In the genomic region with DNA sequence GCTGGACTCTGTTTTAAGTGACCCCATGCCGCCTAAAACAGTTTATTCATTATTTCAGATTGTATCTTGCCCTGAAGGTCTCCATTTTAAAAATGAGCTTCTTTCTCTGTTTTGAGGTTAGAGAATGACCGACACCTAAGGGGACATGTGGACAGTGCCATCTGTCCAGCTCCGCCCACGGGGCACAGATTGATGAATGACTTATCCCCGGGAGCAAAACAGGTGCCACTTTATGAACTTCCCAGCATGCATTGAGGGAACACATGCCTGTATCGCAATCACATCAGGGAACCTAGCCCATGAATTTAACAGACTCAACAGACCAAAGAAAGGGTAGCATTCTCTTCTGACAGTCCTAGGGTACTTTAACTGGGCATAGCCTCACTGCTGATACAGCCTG, we compare ENCODE assay signal across 23 mouse cellular contexts.
DNase-seq lines count a peak whose midpoint lies in the region; TF ChIP-seq lines count a peak whose summit lies in the region.
"Had no signal": no experiment of that assay in that cellular context is flagged by ENCODE, and none has a peak within 500 bp of the region (broad histone marks: within the 10 kb centered on the region; RNA-seq: fewer than 3 reads in every experiment).

No protein-coding gene starts in this region.

- no peak for TF ChIP-seq POLR2A in cerebellum, adult 2 months (IDR thresholded peaks at IDR 0.05; ENCODE audit: borderline replicate concordance, insufficient read depth, low read length)

- H3K27ac ChIP-seq in left cerebral cortex, adult 2 months, result peak overlapping the region; percentile 46; the same call in 1 of the 2 replicates
- peak overlapping the region; percentile 65; the same call in 1 of the 2 replicates for H3K27ac ChIP-seq in cerebellum, adult 2 months (ENCODE audit: insufficient read depth, low read length)
- H3K27ac ChIP-seq in heart, embryonic 10.5 days, result no peak overlapping the region
- H3K27ac ChIP-seq: gastrocnemius, adult 2 months; heart, embryonic 13.5 days; limb, embryonic 12.5 days; liver, embryonic 15.5 days; lung, embryonic 15.5 days; neural tube, embryonic 13.5 days had no signal

- no peaks in the 10 kb centered on the region for H3K36me3 ChIP-seq in heart, embryonic 10.5 days
- H3K36me3 ChIP-seq: G1E; heart, embryonic 13.5 days; limb, embryonic 12.5 days; liver, embryonic 15.5 days; lung, embryonic 15.5 days; neural tube, embryonic 13.5 days had no signal

- no peak for TF ChIP-seq CTCF in left cerebral cortex, adult 2 months (IDR thresholded peaks at IDR 0.05)
- TF ChIP-seq CTCF in cerebellum, adult 2 months (IDR thresholded peaks at IDR 0.05; ENCODE audit: borderline replicate concordance, insufficient read depth, low read depth, low read length), result no peak

- H3K4me3 ChIP-seq in left cerebral cortex, adult 2 months, result no peak overlapping the region
- no peak overlapping the region for H3K4me3 ChIP-seq in cerebellum, adult 2 months (replicated peaks; ENCODE audit: insufficient read depth, low read depth, low read length)
- H3K4me3 ChIP-seq in heart, embryonic 10.5 days, result no peak overlapping the region
- H3K4me3 ChIP-seq: erythroblast, embryonic 14.5 days; gastrocnemius, adult 2 months; heart, embryonic 13.5 days; limb, embryonic 12.5 days; liver, embryonic 15.5 days; lung, embryonic 15.5 days; neural tube, embryonic 13.5 days had no signal

- peak; percentile 28 for DNase-seq in cerebellum, adult 11 months
- DNase-seq in cerebellum, postnatal 4 days (ENCODE audit: low spot score in 2 of 2), result no peak
- DNase-seq in left cerebral cortex, adult 2 months (ENCODE audit: extremely low spot score in 1 of 2, low spot score in 2 of 2), result no peak
- no peak for DNase-seq in left cerebral cortex, adult 18-20 months (ENCODE audit: low spot score in 2 of 2)
- peak; percentile 41 to 67 for DNase-seq in cerebellum, adult 2 months
- peak; percentile 31 to 60 for DNase-seq in cerebellum, postnatal 25 days
- DNase-seq in heart, embryonic 10.5 days (ENCODE audit: low spot score), result no peak
- no peak for DNase-seq in layer of hippocampus, adult 18-20 months (ENCODE audit: low spot score in 2 of 2)
- DNase-seq: adrenal gland, adult 8-10 months; gastrocnemius, adult 2 months; gastrocnemius, postnatal 36 days; heart, adult 18-20 months; heart, postnatal 10 days; kidney, adult 11 months; kidney, postnatal 14 days; right cerebral cortex, postnatal 4 days had no signal

- no peaks in the 10 kb centered on the region for H3K9me3 ChIP-seq in heart, embryonic 10.5 days
- H3K9me3 ChIP-seq: G1E; heart, embryonic 13.5 days; limb, embryonic 12.5 days; liver, embryonic 15.5 days; lung, embryonic 15.5 days; neural tube, embryonic 13.5 days had no signal

- WGBS in cerebellum, adult 2 months, result 36% methylated on average over 6 of the region's 6 CpGs
- whole genome bisulfite sequencing in heart, embryonic 10.5 days, result 87% methylated on average over 6 of the region's 6 CpGs

- intact Hi-C loops in left cerebral cortex, adult 2 months (cut with DNase I), result no loop called here

- H3K27me3 ChIP-seq in cerebellum, adult 2 months (ENCODE audit: control insufficient read depth, insufficient read depth, low read length), result no peaks in the 10 kb centered on the region
- H3K27me3 ChIP-seq in heart, embryonic 10.5 days (ENCODE audit: insufficient read depth, poor library complexity, severe bottlenecking), result no peaks in the 10 kb centered on the region
- H3K27me3 ChIP-seq: heart, embryonic 13.5 days; limb, embryonic 12.5 days; liver, embryonic 15.5 days; lung, embryonic 15.5 days; neural tube, embryonic 13.5 days had no signal

- H3K4me1 ChIP-seq in cerebellum, adult 2 months (ENCODE audit: control insufficient read depth, insufficient read depth, low read length), result peaks cover 5% of the 10 kb centered on the region; the same call in 1 of the 2 replicates
- H3K4me1 ChIP-seq in heart, embryonic 10.5 days, result no peaks in the 10 kb centered on the region
- H3K4me1 ChIP-seq: heart, embryonic 13.5 days; limb, embryonic 12.5 days; liver, embryonic 15.5 days; lung, embryonic 15.5 days had no signal

Comparison
In these comparisons a context has a peak if more than half of its experiments do, and no peak if none do; other contexts are left out.
1. DNase-seq: peak in cerebellum, adult 11 months (single experiment), cerebellum, adult 2 months (2 of 2) and cerebellum, postnatal 25 days (2 of 2); none in cerebellum, postnatal 4 days (0 of 2), left cerebral cortex, adult 2 months (0 of 2), left cerebral cortex, adult 18-20 months (0 of 2), heart, embryonic 10.5 days (single experiment) and layer of hippocampus, adult 18-20 months (0 of 2).